Mouse (Mus musculus): ENCODE measurements around the gene C530008M17Rik.

DNA sequence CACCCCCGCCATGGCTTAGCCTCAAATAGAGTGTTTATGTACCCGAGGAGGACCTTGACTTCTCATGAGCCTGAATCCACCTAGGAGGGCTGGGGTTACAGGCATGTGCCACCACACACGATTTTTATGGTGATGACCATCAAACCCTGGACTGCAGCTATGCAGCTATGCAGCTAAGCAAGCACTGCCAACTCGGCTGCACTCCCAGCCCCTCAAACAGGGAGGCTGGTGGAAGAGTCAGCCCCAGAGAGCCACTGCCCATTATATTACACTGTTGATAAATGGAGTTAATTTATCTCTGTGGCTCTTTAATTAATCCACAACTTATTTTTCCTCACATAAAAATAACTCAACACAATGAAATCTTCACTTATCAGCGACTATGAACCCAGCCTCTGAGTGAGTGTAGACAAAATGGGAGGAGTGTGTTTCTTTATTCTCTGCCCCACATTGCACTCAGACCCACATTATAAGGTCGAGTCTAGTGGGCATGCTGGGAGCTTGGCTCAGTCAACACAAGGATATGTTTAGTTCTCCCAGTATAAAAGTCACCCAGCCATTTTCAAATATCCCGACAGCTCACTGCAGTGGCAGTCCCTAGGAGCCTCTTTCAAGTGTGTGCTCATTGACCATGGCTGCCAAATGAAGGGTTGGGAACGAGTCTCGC lies 117.3 kb downstream of the C530008M17Rik start:
- TF ChIP-seq CTCF (IDR thresholded peaks at IDR 0.05; ENCODE audit: low read depth, low read length) (no peak), POLR2A (IDR thresholded peaks at IDR 0.05; ENCODE audit: borderline replicate concordance, low read depth, low read length) (no peak)

Measured in bone marrow macrophage, adult 2 months (primary cell).